Mouse (Mus musculus): ENCODE results near the gene Tnip3. TPM values are rescaled to one million over a fixed set of nuclear protein-coding genes. Genes with fewer than 3 reads are reported as not detected.

Tnip3 gene
- total RNA-seq, 1 experiment from 2014 or later: 9.7 TPM

DNA sequence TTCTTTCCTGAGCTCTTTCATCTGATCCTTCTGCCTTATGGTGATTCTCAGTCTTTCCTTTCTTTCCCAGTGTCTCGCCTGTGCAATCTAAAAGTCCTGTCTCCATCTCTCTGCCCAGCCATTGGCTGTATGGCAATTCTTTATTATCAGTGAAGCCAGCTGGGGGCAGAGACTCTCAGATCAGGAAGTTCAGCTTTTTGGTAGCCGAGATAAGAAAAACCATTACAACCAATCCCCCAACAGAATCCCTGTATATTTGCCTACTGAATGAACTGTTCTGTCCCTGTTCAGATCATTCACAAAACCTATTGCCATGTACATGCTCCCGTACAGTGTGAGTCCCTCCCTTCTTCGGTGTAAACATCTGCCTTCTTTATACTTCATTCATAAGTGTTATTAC lies 57.9 kb downstream of the Tnip3 start:
- ATAC-seq (replicated peaks; ENCODE audit: low read depth, poor library complexity, severe bottlenecking): peak; percentile 64

DNA sequence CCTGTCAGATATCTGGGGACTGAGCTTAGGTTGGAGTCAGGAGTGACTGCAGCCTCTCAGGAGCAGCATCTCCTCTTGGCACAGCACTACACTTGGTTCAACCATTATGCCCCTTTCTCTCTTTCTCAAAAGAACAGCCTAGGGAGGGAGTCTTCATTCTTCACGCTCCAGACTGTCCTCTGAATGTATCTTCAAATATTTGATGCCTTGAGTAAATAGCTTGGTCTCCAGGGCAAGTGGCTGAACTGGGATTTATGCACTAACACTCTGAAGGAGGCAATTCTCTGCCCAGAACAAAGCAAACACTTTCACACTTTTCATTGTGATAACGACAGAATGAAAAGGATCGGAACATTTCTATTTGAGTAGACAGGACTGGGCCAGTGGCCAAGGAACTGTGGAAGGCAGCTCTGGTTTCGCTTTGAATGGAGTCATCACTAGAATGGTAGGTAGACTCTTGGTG lies 59.8 kb downstream of the Tnip3 start:
- peak; percentile 47 for ATAC-seq (replicated peaks; ENCODE audit: low read depth, poor library complexity, severe bottlenecking)

DNA sequence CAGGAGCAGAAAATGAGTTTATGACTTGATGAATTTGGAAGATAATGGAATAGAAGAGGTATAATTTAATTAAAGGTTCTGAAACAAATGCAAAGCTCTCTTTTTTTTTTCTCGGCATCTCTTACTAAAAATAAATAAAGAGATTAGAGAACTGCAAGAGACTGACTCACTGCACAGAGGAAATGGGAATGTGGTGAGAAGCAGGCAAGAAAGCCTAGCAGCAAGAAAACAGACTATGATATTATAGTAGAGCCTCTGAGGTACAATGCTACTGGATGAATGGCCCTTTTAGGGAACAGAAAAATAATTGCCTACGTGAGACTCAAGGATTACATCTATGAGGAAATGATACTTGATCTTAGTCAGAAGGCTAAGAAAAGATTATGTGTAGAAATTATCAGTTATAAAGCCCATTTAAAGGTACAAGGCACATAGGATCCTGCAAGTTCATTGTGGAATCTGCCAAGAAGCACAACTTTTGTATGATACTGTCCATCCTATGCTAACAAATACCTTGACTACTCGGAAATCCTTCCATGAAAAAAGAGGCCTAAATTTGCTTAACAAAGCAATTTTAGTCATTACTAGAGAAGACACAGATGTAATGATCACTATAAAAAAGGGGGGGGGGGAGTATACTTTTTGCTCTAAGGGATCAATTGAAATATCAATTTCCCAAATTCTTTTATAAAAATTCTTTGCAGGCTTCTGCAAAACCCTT lies 60.4 kb downstream of the Tnip3 start:
- ATAC-seq (replicated peaks; ENCODE audit: low read depth, poor library complexity, severe bottlenecking): peak; percentile 63

DNA sequence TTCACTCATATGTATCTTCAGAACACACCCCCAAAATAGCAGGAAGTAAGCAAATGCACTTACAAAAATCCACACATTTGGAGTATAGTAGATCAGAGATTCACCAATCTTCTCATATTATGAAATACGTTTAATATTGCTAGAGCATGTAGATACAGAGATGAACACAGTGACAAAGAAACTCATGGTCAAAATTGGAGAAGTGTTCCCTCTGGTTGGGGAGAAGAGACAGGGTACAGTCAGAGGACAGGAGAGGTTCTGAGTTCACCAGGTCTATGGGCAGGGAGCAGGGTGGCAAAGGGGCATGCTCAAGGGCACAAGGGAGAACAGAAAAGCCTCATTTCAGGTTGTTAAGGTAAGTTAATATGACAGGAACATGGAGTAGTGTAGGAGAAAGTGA lies 63.7 kb downstream of the Tnip3 start:
- 0 out of 2 replicates have a peak, but pooled peaks have one; percentile 4 for ATAC-seq (replicated peaks; ENCODE audit: low read depth, poor library complexity, severe bottlenecking)

DNA sequence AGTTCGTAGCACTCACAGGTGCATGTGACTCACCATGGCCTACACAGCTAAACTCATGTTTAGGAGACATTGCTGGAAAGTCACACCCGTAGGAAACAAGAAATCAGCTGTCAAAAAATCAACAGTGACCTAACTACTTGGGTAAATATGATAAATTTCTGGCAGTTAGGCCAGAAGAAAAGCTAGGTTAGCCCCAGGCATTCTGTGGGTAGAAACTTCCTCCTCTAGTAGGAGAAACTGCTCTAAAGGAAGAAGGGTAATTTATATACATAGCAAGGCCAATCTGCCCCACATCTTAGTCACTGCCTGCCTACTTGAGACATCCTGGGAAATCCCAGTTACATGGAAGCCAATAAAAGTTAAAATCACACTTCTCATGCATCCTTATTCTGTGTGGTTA lies 64.9 kb downstream of the Tnip3 start:
- ATAC-seq (replicated peaks; ENCODE audit: low read depth, poor library complexity, severe bottlenecking): peak; percentile 50

DNA sequence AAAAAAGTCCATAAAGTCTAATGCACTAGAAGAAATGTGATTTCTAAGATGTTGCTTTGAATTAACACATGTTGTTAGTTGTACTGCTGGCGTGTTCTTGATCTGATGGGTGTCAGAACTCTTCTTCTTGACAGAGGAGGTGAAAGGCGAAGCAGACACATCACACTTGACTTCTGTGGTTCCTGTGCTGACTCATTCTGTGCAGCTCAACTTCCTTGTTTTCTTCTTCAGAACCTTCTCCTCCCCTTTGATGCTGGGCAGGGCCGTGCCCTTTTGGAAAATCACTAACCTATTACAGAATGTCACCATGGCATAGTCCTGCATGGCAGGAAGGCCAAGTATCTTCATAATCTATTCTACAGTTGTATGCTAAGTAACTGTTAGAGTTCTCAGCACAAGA lies 69.1 kb downstream of the Tnip3 start:
- peak; percentile 87 for ATAC-seq (replicated peaks; ENCODE audit: low read depth, poor library complexity, severe bottlenecking)

DNA sequence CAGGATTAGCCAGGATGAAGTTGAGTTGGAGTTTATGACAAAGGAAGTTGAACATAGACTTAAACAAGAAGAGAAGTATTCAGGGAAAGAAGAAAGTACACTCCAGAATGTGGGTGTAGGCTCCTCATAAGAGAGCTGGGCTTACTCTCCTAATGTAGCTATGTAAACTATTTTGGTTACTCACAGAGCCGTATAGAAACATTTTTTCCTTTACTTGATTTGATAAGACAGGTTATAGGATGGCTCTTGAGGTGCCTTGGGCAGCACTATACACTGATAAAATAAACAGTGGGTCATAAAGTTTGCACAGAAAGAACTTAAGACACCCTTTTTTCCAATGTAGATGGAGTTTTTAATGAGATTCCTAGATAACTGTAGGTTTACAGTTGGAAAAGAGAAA lies 70.3 kb downstream of the Tnip3 start:
- no peak for ATAC-seq (replicated peaks; ENCODE audit: low read depth, poor library complexity, severe bottlenecking)

DNA sequence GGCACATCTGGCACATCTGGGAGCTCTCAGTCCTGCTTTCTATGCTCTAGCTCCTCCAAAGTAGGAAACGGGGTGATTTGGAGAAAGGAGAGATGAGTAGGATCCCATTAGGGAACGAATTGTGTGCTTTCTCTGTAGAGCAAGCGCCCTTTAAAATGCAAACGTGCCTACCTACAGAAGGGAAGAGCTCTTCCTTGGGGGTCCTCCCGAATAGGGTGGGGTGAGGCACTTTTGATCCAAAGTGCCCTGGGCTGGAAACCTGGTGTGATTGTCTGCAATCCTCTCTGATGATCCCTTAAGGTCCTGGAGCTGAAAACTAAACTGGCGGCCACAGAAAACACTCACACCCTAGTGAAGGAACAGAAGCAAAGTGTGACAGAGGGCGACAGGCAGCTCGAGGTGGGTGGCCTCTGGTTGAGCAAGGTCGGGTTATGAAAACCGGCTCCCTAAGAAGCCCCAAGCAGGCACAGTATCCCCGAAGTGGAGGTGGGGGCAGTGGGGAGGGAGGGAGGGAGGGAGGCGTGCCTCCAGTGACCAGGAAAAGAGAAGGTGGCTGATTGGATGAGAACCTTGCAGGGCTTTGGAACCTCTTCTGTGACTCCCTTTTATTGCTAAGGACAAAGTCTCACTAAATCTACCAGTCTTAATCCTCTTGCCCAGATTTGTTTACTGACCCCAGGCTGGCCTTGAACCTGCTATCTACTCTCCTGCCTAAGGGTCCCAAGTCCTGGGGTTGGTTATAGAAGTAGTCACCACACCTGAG lies 72.1 kb downstream of the Tnip3 start:
- no peak for ATAC-seq (replicated peaks; ENCODE audit: low read depth, poor library complexity, severe bottlenecking)

DNA sequence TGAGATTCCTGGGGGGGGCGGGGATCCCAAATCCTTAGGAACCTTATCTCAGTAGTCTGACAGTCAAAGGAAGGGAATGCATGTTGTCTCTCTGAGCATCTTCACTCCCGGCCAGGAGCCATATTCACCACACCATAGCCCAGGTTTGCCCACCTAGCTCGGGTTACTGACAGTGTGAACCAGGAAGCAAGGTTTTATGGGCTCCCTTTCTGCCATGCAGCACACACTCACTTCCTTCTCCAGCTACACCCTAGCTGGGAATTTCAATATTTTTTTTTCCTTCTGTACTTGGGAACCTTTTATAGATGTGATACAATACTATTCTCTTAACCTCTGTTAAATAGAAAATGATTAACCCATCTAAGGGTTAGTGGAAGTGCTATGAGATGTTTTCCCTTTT lies 73.4 kb downstream of the Tnip3 start:
- ATAC-seq (replicated peaks; ENCODE audit: low read depth, poor library complexity, severe bottlenecking): no peak

DNA sequence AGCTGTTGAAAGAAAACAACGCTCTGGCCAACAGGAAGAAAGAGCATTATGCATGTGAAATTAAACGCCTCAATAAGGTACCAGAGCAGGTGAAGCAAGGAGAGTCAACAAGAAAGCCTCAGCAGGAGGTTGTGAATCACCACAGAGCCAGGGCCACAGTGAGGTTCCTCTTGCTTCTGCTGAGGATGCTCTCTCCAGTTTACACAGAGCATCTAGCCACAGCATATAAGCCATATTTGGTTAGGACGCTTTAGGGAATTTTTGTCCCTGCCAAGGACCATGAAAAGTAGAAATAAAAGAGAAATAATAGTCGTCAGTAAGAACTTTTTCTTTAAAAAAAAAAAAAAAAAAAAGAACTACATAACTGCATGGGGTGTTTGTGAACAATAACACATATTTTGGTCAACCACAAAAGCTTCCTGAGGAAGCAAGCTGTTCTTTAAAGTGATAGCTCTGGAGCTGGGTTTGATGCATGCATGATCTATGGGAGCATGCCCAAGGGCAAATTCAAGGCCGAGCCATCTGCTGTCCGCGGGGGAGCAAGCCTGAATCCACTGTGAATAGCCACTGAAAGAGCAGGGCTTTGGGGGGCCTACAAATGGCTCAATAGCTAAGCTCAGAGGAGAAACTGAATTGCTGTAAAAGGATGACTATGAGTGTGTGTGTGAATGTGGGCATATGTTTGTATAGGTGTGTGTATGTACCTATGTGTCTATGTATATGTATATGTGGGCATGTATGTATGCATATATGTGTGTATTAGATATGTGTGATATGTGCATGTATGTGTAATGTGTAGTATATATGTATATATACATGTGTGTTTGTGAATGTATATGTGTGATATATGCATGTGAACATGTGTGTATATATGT lies 75.0 kb downstream of the Tnip3 start:
- peak; percentile 84 for ATAC-seq (replicated peaks; ENCODE audit: low read depth, poor library complexity, severe bottlenecking)

DNA sequence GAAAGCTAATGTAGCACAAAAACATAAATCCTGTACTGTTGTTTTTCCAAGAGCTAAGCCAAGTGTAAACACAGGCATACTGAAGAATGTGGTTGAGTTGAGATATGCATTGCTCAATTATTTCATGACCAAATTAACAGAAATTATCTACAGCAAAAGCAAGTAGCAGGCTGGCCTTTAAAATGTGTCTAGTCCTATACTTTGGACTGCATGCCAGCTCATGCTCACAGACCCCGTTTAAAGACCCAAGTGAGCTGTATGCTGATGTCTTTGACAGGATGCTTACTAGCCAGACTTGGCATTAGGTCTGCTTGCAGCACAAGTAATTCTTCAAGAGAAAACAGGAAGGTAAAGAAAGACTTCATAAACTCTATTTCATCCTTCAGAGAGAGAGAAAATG lies 75.8 kb downstream of the Tnip3 start:
- no peak for ATAC-seq (replicated peaks; ENCODE audit: low read depth, poor library complexity, severe bottlenecking)

DNA sequence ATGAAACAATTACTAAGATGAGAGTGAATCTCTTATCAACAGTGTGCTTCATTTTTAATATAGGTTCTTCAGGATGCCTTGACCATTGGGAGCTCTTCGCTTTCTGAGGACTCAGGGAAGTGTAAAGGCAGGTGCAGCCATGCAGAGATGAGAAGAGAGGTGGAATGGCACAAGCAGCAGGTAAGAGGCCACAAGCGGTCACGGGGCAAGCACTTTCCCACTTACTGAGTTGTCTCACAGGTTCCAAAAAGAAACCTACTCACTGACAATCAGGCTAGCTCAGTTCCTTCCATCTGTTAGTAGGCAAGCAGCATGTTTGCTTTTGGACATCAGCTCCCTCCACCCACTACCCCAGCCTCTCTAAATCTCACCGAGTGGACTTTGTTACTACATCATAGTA lies 80.7 kb downstream of the Tnip3 start:
- no peak for ATAC-seq (replicated peaks; ENCODE audit: low read depth, poor library complexity, severe bottlenecking)

DNA sequence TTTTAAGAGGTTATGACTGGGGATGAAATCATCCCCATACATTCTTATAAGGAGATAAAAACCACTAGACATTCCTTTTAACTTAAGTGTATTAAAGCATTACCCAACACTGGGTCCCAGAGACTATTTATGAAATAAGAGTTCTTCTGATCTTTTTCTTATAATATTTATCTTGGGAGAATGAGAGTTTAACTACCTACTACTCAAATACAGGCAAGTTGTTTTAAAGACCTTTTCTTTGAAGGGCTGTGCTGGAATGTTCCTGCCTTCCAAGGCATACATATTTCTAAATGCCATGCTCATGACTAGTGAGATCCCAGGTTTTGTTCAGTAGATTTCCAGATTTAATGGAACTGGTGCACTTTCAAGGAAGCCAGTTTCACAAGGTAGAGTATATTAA lies 81.8 kb downstream of the Tnip3 start:
- ATAC-seq (replicated peaks; ENCODE audit: low read depth, poor library complexity, severe bottlenecking): no peak

DNA sequence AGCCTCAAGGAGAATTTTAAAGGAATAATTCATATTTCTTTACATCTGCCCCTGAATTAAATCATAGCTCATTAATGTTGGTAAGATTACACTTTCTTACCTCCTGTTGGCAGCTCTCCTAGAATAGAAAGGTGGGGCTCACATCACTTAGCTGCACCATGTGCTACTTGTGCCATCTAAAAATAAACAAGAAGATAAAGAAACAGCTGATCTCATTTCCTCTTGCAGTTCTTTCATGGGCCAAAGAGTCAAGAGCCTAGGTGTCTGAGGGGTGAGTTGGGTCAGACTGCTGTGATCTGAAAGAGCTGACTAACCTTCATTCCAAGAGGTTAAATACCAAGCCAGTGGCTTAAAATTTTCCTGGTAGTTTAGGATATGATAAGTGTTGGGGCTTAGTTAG lies 86.7 kb downstream of the Tnip3 start:
- 0 out of 2 replicates have a peak, but pooled peaks have one; percentile 26 for ATAC-seq (replicated peaks; ENCODE audit: low read depth, poor library complexity, severe bottlenecking)

DNA sequence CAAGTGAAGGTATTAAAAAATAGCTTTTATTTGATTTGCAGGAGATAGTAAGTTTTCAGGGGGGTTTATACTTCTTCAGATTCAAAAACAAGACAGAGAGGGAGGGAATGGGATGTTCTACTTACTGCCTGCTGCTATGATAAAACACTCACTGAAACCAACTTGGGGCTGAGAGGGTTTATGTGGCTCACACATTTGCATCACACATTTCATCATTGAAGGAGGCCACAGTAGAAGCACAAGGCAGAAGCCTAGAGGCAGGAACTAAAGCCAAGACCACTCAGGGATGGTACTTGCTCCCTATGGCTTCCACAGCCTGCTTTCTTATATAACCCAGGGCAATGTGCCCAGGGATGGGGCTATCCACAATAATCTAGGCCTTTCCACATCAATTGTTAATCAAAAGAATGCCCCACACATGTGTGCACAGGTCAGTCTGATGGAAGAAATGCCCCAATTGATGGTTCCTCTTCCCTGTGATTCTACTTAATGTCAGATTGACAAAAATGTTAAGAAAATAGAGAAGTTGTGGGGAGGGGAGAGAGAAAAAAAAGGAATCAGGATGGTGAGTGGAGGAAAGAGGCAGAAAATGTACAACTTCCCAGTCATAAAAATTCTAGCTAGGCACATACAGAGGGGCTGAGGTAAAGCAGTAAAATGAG lies 88.9 kb downstream of the Tnip3 start:
- peak; percentile 84 for ATAC-seq (replicated peaks; ENCODE audit: low read depth, poor library complexity, severe bottlenecking)

DNA sequence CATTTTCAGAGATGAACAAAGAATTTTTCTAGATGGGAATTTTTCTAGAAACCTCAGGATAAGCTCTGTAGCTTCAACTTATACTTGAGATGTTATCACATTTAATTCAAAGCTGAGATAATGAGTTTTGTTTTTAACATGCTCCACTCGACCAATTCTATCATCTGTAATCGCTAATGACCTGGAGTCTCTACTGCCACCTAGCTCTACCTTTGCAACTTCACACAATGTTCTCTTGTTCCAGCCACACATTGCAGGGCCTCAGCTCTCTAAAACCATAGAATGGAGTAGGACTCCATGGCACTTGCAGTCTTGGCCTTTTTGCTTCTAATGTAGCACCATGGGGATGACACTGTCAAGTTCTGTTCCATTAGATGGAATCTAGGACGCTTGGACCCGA lies 90.5 kb downstream of the Tnip3 start:
- no peak; the same call in 1 of the 2 replicates for ATAC-seq (replicated peaks; ENCODE audit: low read depth, poor library complexity, severe bottlenecking)

DNA sequence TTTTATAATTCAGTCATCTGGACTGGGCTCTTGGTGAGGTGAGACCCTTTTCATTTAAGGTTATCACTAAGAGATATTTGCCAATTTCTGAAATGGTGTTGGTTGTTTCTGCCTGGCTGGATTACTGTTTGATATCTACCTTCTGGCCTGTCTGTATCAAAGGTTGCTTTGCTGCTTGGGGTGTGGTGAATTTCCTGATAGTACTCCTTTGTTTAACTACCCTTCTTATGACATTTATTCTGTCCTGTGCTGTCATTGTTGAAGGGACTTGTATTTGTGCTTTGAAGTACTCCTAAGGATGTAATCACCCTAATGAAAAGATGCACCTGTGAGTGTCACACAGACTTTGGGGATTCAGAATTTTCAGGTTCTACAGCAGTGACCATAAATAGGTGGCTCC lies 96.1 kb downstream of the Tnip3 start:
- no peak for ATAC-seq (replicated peaks; ENCODE audit: low read depth, poor library complexity, severe bottlenecking)

DNA sequence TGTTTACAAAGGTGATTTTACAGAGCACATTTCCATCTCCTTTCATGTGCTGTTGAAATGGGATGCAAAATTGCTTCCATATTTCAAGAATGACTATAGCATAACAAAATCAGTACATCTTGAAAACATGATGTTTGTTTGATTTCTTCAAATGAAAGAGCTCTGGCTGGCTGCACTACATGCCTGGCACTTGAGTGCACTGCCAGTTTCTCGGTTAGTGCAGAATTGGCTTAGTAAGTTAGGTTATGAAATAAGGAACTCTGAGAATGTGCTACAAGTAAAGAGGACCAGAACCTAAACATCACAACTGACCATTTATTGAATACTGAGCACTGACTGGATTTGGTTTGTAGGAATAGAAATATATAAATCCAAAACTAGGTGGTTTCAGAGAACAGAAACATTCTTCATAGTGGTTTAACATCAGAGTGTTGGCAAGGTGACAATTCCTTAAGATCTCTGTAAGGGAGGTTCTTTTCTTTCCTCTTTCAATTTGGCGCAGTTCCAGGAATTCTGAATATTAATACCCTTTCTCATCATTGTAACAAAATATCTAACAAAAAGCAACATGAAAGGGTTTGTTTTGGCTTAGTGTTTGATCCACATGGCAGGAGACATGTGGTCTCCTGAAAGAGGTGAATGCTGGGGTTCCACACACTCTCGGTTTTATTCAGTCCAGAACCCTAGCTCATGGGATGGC lies 98.1 kb downstream of the Tnip3 start:
- no peak for ATAC-seq (replicated peaks; ENCODE audit: low read depth, poor library complexity, severe bottlenecking)

DNA sequence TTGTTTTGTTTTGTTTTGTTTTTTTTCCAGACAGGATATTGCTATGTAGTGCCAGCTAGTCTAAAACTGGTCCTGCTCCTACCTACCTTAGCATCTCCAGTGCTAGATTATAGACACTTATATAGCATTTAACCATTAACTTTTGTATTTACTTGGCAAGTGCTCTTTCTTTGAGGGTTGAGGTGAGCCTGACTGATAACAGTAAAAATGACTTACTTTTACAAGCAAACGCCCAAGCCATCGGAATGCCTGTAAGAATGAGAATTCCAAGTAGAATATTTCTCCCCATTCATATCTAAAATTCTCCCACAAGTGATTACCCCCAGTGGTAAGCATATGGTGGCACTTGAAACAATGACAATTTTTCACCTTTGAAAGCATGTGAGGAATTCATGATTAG lies 105.5 kb downstream of the Tnip3 start:
- no peak for ATAC-seq (replicated peaks; ENCODE audit: low read depth, poor library complexity, severe bottlenecking)

All from common myeloid progenitor, adult 5-6 weeks (primary cell).